Mouse (Mus musculus) lung, postnatal 0 days (tissue): ENCODE measurements around the gene Tep1.

Experiments used
- CTCF ChIP-seq: IDR thresholded peaks from 2 replicates; pipeline ENCODE4 v1.5.1; 2016; ENCODE audit warnings: antibody characterized with exemption, mild to moderate bottlenecking
- EP300 ChIP-seq: IDR thresholded peaks from 2 replicates; pipeline ENCODE4 v1.6.1; 2016; ENCODE audit warnings: antibody characterized with exemption, mild to moderate bottlenecking, control low read depth

DNA sequence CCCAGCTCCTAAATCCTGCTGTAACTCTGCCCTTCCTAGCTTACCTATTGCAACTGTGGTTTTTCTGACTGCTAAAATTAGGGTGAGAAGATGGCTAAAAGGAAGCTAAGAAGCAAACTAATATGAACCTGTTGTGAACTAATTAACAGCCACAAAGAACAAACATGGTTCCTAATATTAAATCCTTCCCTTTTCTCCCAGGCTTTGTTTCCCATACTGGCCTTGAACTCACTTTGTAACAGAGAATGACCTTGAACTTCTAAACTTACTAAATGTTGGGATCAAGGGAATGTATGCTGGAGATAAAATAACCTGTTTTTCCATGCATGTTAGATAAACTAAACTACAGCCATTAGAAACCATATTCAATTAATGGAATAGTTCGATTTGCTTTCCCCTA, 73.9 kb downstream of the Tep1 start:
- TF ChIP-seq CTCF (no peak), EP300 (no peak)
